Mouse (Mus musculus) hematopoietic multipotent progenitor cell, adult 10-12 weeks (in vitro differentiated cells): ENCODE measurements around the gene Gkap1. TPM values are rescaled to one million over a fixed set of nuclear protein-coding genes. Genes with fewer than 3 reads are reported as not detected.

Source experiments
- polyA plus RNA-seq: library from polyadenylated mRNA; stranded (reverse); fragments of >175 nt; gene quantifications from 2 replicates; pipeline ENCODE4 v1.2.3, GENCODE M21; 2012; ENCODE audit warnings: low replicate concordance

The Gkap1 gene
- polyA plus RNA-seq: 2.3 and 3.6 TPM in 2 replicates

GRCm38 (mm10) chr13:58275599-58275998 is at the start of gene Gkap1:
TSS of gene Gkap1 (minus strand) at chr13:58275699.

DNA sequence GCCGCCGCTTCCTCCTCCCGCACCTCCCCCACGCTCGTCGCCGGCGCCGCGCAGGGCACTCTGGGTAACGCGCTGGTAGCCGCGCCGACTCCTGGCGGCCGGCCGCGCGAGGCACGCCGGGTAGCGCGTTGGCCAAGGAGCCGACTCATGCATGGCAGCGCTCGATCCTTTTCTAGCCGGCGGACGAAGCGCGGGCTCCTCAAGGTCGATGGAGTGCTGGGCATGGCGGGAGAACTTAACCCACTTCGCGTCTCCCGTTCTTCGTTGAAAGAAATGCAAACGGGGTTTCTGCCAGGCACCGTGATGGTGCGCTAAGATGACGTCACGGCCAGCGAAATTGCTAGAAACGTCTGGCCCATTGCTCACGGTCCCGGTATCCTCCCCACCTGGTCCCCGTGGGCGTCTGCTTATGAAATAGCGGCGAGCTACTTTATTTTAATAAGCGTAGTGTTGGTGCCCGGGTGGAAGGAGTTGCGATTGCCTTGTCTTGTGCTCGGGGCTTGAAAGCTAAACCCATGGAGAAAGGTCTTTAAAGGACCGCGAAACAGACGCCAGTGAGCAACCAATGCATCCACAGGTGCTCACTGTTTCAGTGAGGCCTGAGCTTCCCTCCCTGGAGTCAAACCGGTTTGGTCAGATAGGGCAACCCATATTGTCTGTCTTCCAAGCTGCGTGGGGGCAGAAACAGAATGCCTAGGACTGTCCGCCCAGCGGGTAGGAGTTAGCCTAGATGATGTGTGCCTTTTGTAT is 59.7 kb downstream of the Gkap1 start, which contains the start of gene Ubqln1:
TSS of gene Ubqln1 (minus strand) at position 62 of the 750 bp plus-strand sequence.

Other genes with a start within 250 kb of the Gkap1 start
- 0.35 and 0.52 TPM in 2 replicates for gene Klhl3, start 162.1 kb downstream of the Gkap1 start, polyA plus RNA-seq
- gene Hnrnpa0, start 147.1 kb downstream of the Gkap1 start, polyA plus RNA-seq: 228 and 585 TPM in 2 replicates
- gene Idnk, start 118.0 kb downstream of the Gkap1 start, polyA plus RNA-seq: 25.0 and 31.6 TPM in 2 replicates
- gene Ubqln1, start 60.0 kb downstream of the Gkap1 start, polyA plus RNA-seq: 60.1 and 67.2 TPM in 2 replicates
- gene Kif27, start 83.4 kb upstream of the Gkap1 start, polyA plus RNA-seq: not detected in 2 replicates
- 14.5 and 27.5 TPM in 2 replicates for gene 2210016F16Rik, start 109.5 kb upstream of the Gkap1 start, polyA plus RNA-seq
- 26.4 and 67.0 TPM in 2 replicates for gene Rmi1, start 126.5 kb upstream of the Gkap1 start, polyA plus RNA-seq
- gene Hnrnpk, start 127.6 kb upstream of the Gkap1 start, polyA plus RNA-seq: 571 and 581 TPM in 2 replicates